Mouse (Mus musculus) heart, embryonic 13.5 days (tissue): ENCODE measurements around the gene Clec4n. TPM values are rescaled to one million over a fixed set of nuclear protein-coding genes. Genes with fewer than 3 reads are reported as not detected.
"Not testable (repeated sequence)": the region's sequence is repeated elsewhere in the genome, so short reads cannot be mapped to it uniquely, and the experiment has no call there.

Experiments
- ATAC-seq: fragments of 200-750 bp; cut with Nextera tagmentation; 2 replicates; pipeline ENCODE4 v1.8.0; 2017; ENCODE audit warnings: moderate TSS enrichment; ENCODE audit not compliant: insufficient number of reproducible peaks, low FRiP score, low TSS enrichment; ENCODE audit errors: extremely low read depth
- H3K27ac ChIP-seq: fragments of 300-500 bp; sonication (generic); replicated peaks from 2 replicates; pipeline ENCODE4 v1.5.1; 2015; ENCODE audit warnings: moderate library complexity, mild to moderate bottlenecking, inconsistent platforms
- H3K27me3 ChIP-seq: fragments of 300-500 bp; sonication (generic); replicated peaks from 2 replicates; pipeline ENCODE4 v1.6.1; 2015; ENCODE audit warnings: mild to moderate bottlenecking, inconsistent platforms
- H3K36me3 ChIP-seq: fragments of 300-500 bp; sonication (generic); 2 replicates; pipeline ENCODE4 v1.6.1; 2015; ENCODE audit warnings: mild to moderate bottlenecking, inconsistent platforms
- H3K4me1 ChIP-seq: fragments of 300-500 bp; sonication (generic); 2 replicates; pipeline ENCODE4 v1.6.1; 2015; ENCODE audit warnings: inconsistent platforms
- H3K4me2 ChIP-seq: fragments of 300-500 bp; sonication (generic); 2 replicates; pipeline ENCODE4 v1.6.1; 2015; ENCODE audit warnings: inconsistent platforms, mild to moderate bottlenecking, moderate library complexity
- H3K4me3 ChIP-seq: fragments of 300-500 bp; sonication (generic); 2 replicates; pipeline ENCODE4 v1.5.1; 2015; ENCODE audit warnings: moderate library complexity, mild to moderate bottlenecking, inconsistent platforms
- H3K9ac ChIP-seq: fragments of 300-500 bp; sonication (generic); 2 replicates; pipeline ENCODE4 v1.6.1; 2015; ENCODE audit warnings: inconsistent platforms, mild to moderate bottlenecking, moderate library complexity
- H3K9me3 ChIP-seq: fragments of 300-500 bp; sonication (generic); 2 replicates; pipeline ENCODE4 v1.6.1; 2016; ENCODE audit warnings: inconsistent platforms
- WGBS: fragments of 180-500 bp; shearing (Covaris S2); methylation state at CpG from one replicate; pipeline ENCODE4 v1.1.7; 2015; ENCODE audit warnings: mixed read lengths; 5-methylcytosine and 5-hydroxymethylcytosine counted together
- polyA plus RNA-seq: library from polyadenylated mRNA; unstranded; fragments of >200 nt; fragmentation: Nextera tagmentation; extraction: Ambion mirVana; gene quantifications from 2 replicates; pipeline ENCODE4 v1.2.1, GENCODE M21; 2015

Gene Clec4n
- 0.78 and 1.6 TPM in 2 replicates for polyA plus RNA-seq

- Histone ChIP-seq H3K4me1 (no peaks in the 10 kb centered on the region), H3K27me3 (no peaks in the 10 kb centered on the region), H3K27ac (no peak within 1 kb of the TSS), H3K9ac (no peak within 1 kb of the TSS), H3K4me2 (no peak within 1 kb of the TSS), H3K9me3 (peaks cover 4% of the 10 kb centered on the region; the same call in 1 of the 2 replicates), H3K36me3 (no peaks in the 10 kb centered on the region), H3K4me3 (no peak within 1 kb of the TSS)
- ATAC-seq = no peak
- 59% methylated on average over 3 of the region's 3 CpGs for WGBS
These were observed at the start of gene Clec4n for GRCm38 (mm10) chr6:123229644-123230043. TSS of gene Clec4n (plus strand) at chr6:123229843.

DNA sequence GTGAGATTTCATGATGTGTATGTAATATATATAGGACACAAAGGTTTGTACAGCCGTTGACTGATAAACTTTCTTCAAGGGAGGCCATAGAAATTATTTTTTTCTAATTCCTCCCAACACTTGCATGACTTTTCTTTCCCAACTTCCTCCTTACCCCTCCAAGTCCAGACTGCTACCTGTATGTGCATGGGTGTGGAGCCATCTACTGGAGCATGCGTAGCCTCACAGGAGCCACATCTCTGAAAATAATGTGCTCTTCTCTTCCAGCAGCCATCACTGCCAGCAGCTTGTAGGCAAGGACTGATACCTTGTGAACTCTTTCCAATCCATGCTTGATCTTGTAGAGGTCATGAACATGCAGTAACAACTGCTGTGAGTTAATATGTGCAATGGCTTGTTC lies 44.8 kb upstream of the Clec4n start:
- H3K36me3 ChIP-seq, ATAC-seq, H3K9me3 ChIP-seq, H3K4me3 ChIP-seq, H3K27ac ChIP-seq, H3K4me2 ChIP-seq, H3K4me1 ChIP-seq, H3K27me3 ChIP-seq, H3K9ac ChIP-seq: not testable (repeated sequence)
- 57% methylated on average over 2 of the region's 2 CpGs for WGBS

GRCm38 (mm10) chr6:123207187-123208076 lies 22.2 kb upstream of the Clec4n start:
- Histone ChIP-seq H3K4me2 (no peak overlapping the region), H3K27me3 (no peaks in the 10 kb centered on the region), H3K4me1 (no peaks in the 10 kb centered on the region), H3K36me3 (no peaks in the 10 kb centered on the region), H3K27ac (no peak overlapping the region), H3K4me3 (no peak overlapping the region), H3K9ac (no peak overlapping the region), H3K9me3 (peaks cover 7% of the 10 kb centered on the region; the same call in 1 of the 2 replicates)
- WGBS = 68% methylated on average over 1 of the region's 1 CpGs
- peak; percentile 61; the same call in 1 of the 2 replicates for ATAC-seq

- not testable (repeated sequence) for ATAC-seq, H3K36me3 ChIP-seq, H3K27me3 ChIP-seq, H3K4me3 ChIP-seq, H3K4me2 ChIP-seq, H3K9me3 ChIP-seq, H3K9ac ChIP-seq, H3K4me1 ChIP-seq, H3K27ac ChIP-seq
These were observed 21.6 kb upstream of the Clec4n start for GRCm38 (mm10) chr6:123208077-123208439.

GRCm38 (mm10) chr6:123211726-123212125 lies 17.9 kb upstream of the Clec4n start:
- no peaks in the 10 kb centered on the region for H3K36me3 ChIP-seq
- no peaks in the 10 kb centered on the region for H3K27me3 ChIP-seq
- WGBS = 65% methylated on average over 1 of the region's 1 CpGs
- peaks cover 10% of the 10 kb centered on the region; the same call in 1 of the 2 replicates for H3K9me3 ChIP-seq
- H3K4me3 ChIP-seq = no peak overlapping the region
- ATAC-seq = no peak
- no peaks in the 10 kb centered on the region for H3K4me1 ChIP-seq
- H3K9ac ChIP-seq = no peak overlapping the region
- H3K4me2 ChIP-seq = no peak overlapping the region
- no peak overlapping the region for H3K27ac ChIP-seq

GRCm38 (mm10) chr6:123227519-123228166 lies 2.0 kb upstream of the Clec4n start:
- Histone ChIP-seq H3K4me1 (no peaks in the 10 kb centered on the region), H3K9ac (no peak overlapping the region), H3K9me3 (peaks cover 4% of the 10 kb centered on the region; the same call in 1 of the 2 replicates), H3K4me3 (no peak overlapping the region), H3K27ac (no peak overlapping the region), H3K4me2 (no peak overlapping the region), H3K36me3 (no peaks in the 10 kb centered on the region), H3K27me3 (no peaks in the 10 kb centered on the region)
- 55% methylated on average over 2 of the region's 2 CpGs for WGBS
- ATAC-seq = no peak

DNA sequence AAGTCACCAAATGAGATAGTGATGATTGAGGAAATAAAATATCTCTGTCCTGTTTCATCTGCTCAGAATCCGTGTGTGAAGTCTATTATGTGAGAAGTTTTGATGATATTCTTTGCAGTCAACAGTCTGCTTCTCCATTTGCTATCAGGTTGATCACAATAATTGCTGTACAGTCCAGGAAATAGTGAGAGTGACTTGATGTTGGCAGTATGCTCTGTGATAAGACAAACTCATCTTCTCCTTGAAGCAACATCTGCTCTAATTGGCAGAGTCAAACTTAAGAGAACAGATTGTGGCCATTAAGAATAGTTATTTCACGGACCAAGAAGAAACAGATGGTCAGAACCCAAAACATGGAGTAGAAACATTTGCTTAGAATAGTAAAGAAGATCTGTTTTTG lies 1.5 kb downstream of the Clec4n start:
- Histone ChIP-seq H3K4me1 (no peaks in the 10 kb centered on the region), H3K4me3 (no peak overlapping the region), H3K36me3 (no peaks in the 10 kb centered on the region), H3K4me2 (no peak overlapping the region), H3K9ac (no peak overlapping the region), H3K9me3 (peaks cover 7% of the 10 kb centered on the region; the same call in 1 of the 2 replicates), H3K27ac (no peak overlapping the region), H3K27me3 (no peaks in the 10 kb centered on the region)
- WGBS = 57% methylated on average over 2 of the region's 2 CpGs
- ATAC-seq = no peak

- Histone ChIP-seq H3K4me1 (no peaks in the 10 kb centered on the region), H3K27ac (no peak overlapping the region)
- ATAC-seq = no peak
These were observed 7.9 kb downstream of the Clec4n start for GRCm38 (mm10) chr6:123237582-123237981.

DNA sequence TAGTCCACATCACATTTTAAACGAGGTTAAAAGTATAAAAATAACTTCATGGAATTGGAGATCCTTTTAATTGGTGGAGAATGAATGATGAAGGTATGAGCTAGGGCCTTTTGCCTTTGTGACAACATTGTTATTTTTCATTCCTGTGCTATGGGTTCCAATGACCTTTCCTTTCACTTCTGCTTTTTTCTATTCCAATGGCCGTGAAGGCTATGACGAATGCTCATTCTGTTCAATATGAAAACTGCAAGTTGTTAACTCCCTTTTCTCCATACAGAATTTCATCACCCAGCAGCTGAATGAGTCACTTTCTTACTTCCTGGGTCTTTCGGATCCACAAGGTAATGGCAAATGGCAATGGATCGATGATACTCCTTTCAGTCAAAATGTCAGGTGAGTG lies 14.6 kb downstream of the Clec4n start:
- 69% methylated on average over 5 of the region's 5 CpGs for WGBS

More at GRCm38 (mm10) chr6:123237582-123237981, 7.9 kb downstream of the Clec4n start:
- H3K4me2 ChIP-seq = no peak overlapping the region
- H3K27me3 ChIP-seq = no peaks in the 10 kb centered on the region
- H3K9me3 ChIP-seq = peaks cover 10% of the 10 kb centered on the region; the same call in 1 of the 2 replicates
- H3K9ac ChIP-seq = no peak overlapping the region
- H3K4me3 ChIP-seq = no peak overlapping the region
- no peaks in the 10 kb centered on the region for H3K36me3 ChIP-seq

GRCm38 (mm10) chr6:123248862-123249261 lies 19.2 kb downstream of the Clec4n start:
- not testable (repeated sequence) for H3K27ac ChIP-seq, H3K4me3 ChIP-seq, H3K9ac ChIP-seq, H3K4me1 ChIP-seq, ATAC-seq, H3K36me3 ChIP-seq, H3K9me3 ChIP-seq, H3K27me3 ChIP-seq, H3K4me2 ChIP-seq
- WGBS = 66% methylated on average over 2 of the region's 2 CpGs

More for the DNA sequence above, 14.6 kb downstream of the Clec4n start:
- Histone ChIP-seq H3K27me3 (no peaks in the 10 kb centered on the region), H3K4me2 (no peak overlapping the region), H3K9ac (no peak overlapping the region), H3K9me3 (no peaks in the 10 kb centered on the region), H3K27ac (no peak overlapping the region), H3K36me3 (no peaks in the 10 kb centered on the region), H3K4me3 (no peak overlapping the region), H3K4me1 (no peaks in the 10 kb centered on the region)
- ATAC-seq = no peak

GRCm38 (mm10) chr6:123252735-123253134 lies 23.1 kb downstream of the Clec4n start:
- no peak overlapping the region for H3K27ac ChIP-seq
- no peaks in the 10 kb centered on the region for H3K4me1 ChIP-seq
- H3K9me3 ChIP-seq = peaks cover 3% of the 10 kb centered on the region
- no peak overlapping the region for H3K9ac ChIP-seq
- ATAC-seq = no peak
- H3K4me3 ChIP-seq = no peak overlapping the region
- H3K4me2 ChIP-seq = no peak overlapping the region
- H3K36me3 ChIP-seq = no peaks in the 10 kb centered on the region
- H3K27me3 ChIP-seq = no peaks in the 10 kb centered on the region
